Mouse (Mus musculus) liver, adult 2 months (tissue): ENCODE results near the gene Plch2. TPM values are rescaled to one million over a fixed set of nuclear protein-coding genes. Genes with fewer than 3 reads are reported as not detected.

ENCODE experiments used
- DNase-seq: peaks from one replicate; pipeline ENCODE4 v3.0.0-alpha.2; 2011; ENCODE audit warnings: low read depth, low spot score; ENCODE audit errors: extremely low read depth
- H3K27ac ChIP-seq: fragments of 200-500 bp; replicated peaks from 2 replicates; pipeline ENCODE4 v1.5.1; 2012; ENCODE audit warnings: low read depth, mild to moderate bottlenecking, control low read depth, inconsistent platforms, low read length; ENCODE audit not compliant: insufficient read depth
- H3K27me3 ChIP-seq: fragments of 200-500 bp; 2 replicates; pipeline ENCODE4 v1.6.1; 2012; ENCODE audit warnings: mild to moderate bottlenecking, moderate library complexity, low read length, inconsistent platforms; ENCODE audit not compliant: control insufficient read depth, insufficient read depth
- H3K36me3 ChIP-seq: fragments of 200-500 bp; 2 replicates; pipeline ENCODE4 v1.6.1; 2012; ENCODE audit warnings: low read length, inconsistent platforms; ENCODE audit not compliant: control insufficient read depth, insufficient read depth
- H3K4me1 ChIP-seq: fragments of 200-500 bp; 2 replicates; pipeline ENCODE4 v1.6.1; 2011; ENCODE audit warnings: low read length; ENCODE audit not compliant: control insufficient read depth, insufficient read depth
- H3K4me3 ChIP-seq: fragments of 200-500 bp; 2 replicates; pipeline ENCODE4 v1.5.1; 2011; ENCODE audit warnings: low read depth, mild to moderate bottlenecking, control low read depth, low read length, moderate library complexity; ENCODE audit not compliant: insufficient read depth
- H3K79me2 ChIP-seq: fragments of 200-500 bp; 2 replicates; pipeline ENCODE4 v1.6.1; 2012; ENCODE audit warnings: inconsistent platforms, mild to moderate bottlenecking, low read length, moderate library complexity; ENCODE audit not compliant: control insufficient read depth, insufficient read depth
- H3K9ac ChIP-seq: fragments of 200-500 bp; 2 replicates; pipeline ENCODE4 v1.6.1; 2012; ENCODE audit warnings: low read depth, mild to moderate bottlenecking, control low read depth, inconsistent platforms, low read length
- CTCF ChIP-seq: fragments of 200-500 bp; IDR thresholded peaks from 2 replicates; pipeline ENCODE4 v1.5.1; 2011; ENCODE audit warnings: low read depth, low read length, control low read depth
- POLR2A ChIP-seq: fragments of 200-500 bp; IDR thresholded peaks from 2 replicates; pipeline ENCODE4 v1.6.1; 2011; ENCODE audit warnings: low read length, control low read depth; ENCODE audit not compliant: insufficient read depth; ENCODE audit errors: extremely low read depth
- WGBS: fragments of 180-500 bp; shearing (Covaris S2); methylation state at CpG from one replicate; pipeline ENCODE4 v1.1.7; 2018; 5-methylcytosine and 5-hydroxymethylcytosine counted together
- polyA plus RNA-seq: library from polyadenylated mRNA; depleted of rRNA; stranded (reverse); fragments of >200 nt; gene quantifications from 2 replicates; pipeline ENCODE4 v1.2.3, GENCODE M21; 2012
- total RNA-seq: library from RNA; depleted of rRNA; stranded (reverse); fragments of >200 nt; gene quantifications from 2 replicates; pipeline ENCODE4 v1.2.3, GENCODE M21; 2014

Gene Plch2
- total and polyA plus RNA-seq, 2 experiments, result 0.01 TPM; not detected in 1

DNA sequence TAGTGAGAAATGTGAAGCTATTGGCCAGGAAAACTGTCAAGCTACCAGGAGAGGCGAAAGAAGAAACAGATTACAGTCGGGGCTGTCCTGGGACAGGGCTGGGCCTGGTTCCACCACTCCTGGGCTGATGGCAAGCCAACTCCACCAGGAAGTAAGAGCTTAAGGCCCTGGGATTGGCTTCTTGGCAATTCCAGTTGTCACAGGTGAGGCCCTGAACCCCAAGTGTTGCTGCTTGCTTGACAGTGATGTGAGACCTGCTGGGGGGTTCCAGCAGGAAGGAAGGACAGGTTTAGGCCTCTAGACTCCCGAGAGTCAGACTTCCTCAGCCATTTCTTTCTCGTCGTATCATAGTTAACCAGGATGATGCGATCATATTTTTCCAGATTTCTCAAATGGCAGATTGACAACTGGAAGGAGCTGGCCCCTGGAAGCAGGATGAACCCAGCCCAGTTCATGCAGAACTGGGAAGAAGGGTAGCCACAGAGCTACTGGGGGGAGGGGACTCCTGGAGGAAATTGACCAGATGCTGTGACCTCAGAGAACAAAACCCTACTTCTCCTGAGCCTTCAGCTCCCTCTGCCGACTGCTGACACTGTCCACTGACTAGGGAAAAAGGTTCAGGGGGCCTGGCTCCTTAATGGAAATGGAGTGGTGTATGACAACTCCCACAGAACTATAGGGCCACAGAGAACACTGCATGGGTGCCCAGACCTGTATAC, 37.0 kb upstream of the Plch2 start:
- H3K27me3 ChIP-seq, result no peaks in the 10 kb centered on the region
- no peaks in the 10 kb centered on the region for H3K36me3 ChIP-seq
- no peak overlapping the region for H3K9ac ChIP-seq
- no peak for TF ChIP-seq CTCF
- no peak for TF ChIP-seq POLR2A
- H3K79me2 ChIP-seq, result no peaks in the 10 kb centered on the region
- DNase-seq, result no peak
- H3K4me1 ChIP-seq, result no peaks in the 10 kb centered on the region
- no peak overlapping the region for H3K4me3 ChIP-seq
- H3K27ac ChIP-seq, result no peak overlapping the region
- 88% methylated on average over 7 of the region's 7 CpGs for WGBS

- no peaks in the 10 kb centered on the region for H3K36me3 ChIP-seq
- DNase-seq, result no peak
- H3K79me2 ChIP-seq, result no peaks in the 10 kb centered on the region
- no peaks in the 10 kb centered on the region for H3K27me3 ChIP-seq
- TF ChIP-seq POLR2A, result no peak
- no peak for TF ChIP-seq CTCF
- H3K4me3 ChIP-seq, result no peak overlapping the region
- no peak overlapping the region for H3K27ac ChIP-seq
- H3K9ac ChIP-seq, result no peak overlapping the region
- 95% methylated on average over 19 of the region's 19 CpGs for WGBS
- H3K4me1 ChIP-seq, result no peaks in the 10 kb centered on the region
Measured at GRCm38 (mm10) chr4:155092718-155093430, 36.3 kb upstream of the Plch2 start.

- Histone ChIP-seq H3K27me3 (no peaks in the 10 kb centered on the region), H3K4me1 (peaks cover 7% of the 10 kb centered on the region), H3K4me3 (no peak overlapping the region), H3K27ac (no peak overlapping the region), H3K9ac (no peak overlapping the region), H3K79me2 (peaks cover 2% of the 10 kb centered on the region; the same call in 1 of the 2 replicates), H3K36me3 (no peaks in the 10 kb centered on the region)
- no peak for DNase-seq
- TF ChIP-seq POLR2A, result no peak
- TF ChIP-seq CTCF, result no peak
- 90% methylated on average over 13 of the region's 13 CpGs for WGBS
Measured at GRCm38 (mm10) chr4:155090688-155091449, 34.3 kb upstream of the Plch2 start.

DNA sequence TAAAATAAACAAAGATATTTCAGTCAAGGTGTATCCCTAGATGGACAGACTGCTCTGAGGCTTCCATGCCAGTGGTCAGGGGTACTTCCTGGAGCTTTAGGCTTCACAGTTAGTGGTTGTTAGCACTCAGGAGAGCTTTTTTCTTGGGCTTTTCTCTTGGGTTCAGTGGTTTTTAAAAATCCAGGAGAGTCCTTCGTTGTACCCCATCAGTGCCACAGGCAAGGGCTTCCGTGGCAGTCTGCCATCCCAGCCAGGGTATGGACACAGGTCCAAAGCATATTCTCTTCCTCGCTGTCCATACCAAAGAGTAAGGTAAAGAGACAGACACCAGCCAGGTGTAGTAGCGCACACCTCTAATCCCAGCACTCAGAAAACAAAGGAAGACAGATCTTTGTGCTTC, 33.6 kb upstream of the Plch2 start:
- TF ChIP-seq POLR2A (no peak), CTCF (no peak)
- peaks cover 8% of the 10 kb centered on the region for H3K4me1 ChIP-seq
- no peak for DNase-seq
- no peaks in the 10 kb centered on the region for H3K36me3 ChIP-seq
- H3K79me2 ChIP-seq, result peaks cover 7% of the 10 kb centered on the region; the same call in 1 of the 2 replicates
- H3K9ac ChIP-seq, result no peak overlapping the region
- no peak overlapping the region for H3K4me3 ChIP-seq
- 92% methylated on average over 4 of the region's 4 CpGs for WGBS
- no peaks in the 10 kb centered on the region for H3K27me3 ChIP-seq
- no peak overlapping the region for H3K27ac ChIP-seq

DNA sequence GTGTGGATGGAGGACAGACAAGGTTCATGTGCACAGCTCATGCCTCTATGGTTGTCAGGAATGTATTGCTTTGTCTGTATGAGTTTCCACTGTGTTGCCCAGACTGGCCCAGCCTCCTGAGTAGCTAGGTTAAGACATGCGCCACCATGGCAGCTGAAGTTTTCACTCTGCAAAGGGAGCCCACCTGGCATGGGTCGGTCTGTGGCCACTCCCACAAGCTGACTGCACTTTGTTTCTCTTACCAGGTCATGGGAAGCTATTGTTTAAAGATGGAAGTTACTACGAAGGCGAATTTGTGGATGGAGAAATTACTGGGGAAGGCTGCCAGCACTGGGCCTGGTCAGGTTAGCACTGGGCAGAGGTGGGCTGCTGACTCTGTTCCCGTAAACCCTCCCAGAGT, 32.7 kb upstream of the Plch2 start:
- H3K36me3 ChIP-seq, result no peaks in the 10 kb centered on the region
- H3K4me3 ChIP-seq, result no peak overlapping the region
- 94% methylated on average over 5 of the region's 5 CpGs for WGBS
- no peak for TF ChIP-seq CTCF
- no peak for TF ChIP-seq POLR2A
- H3K27me3 ChIP-seq, result no peaks in the 10 kb centered on the region
- peaks cover 11% of the 10 kb centered on the region; the same call in 1 of the 2 replicates for H3K79me2 ChIP-seq
- H3K4me1 ChIP-seq, result peaks cover 16% of the 10 kb centered on the region
- no peak for DNase-seq
- H3K27ac ChIP-seq, result no peak overlapping the region
- H3K9ac ChIP-seq, result no peak overlapping the region
